Mouse (Mus musculus): ENCODE results near the gene Prm3. TPM values are rescaled to one million over a fixed set of nuclear protein-coding genes. Genes with fewer than 3 reads are reported as not detected.
"Not testable (repeated sequence)": the region's sequence is repeated elsewhere in the genome, so short reads cannot be mapped to it uniquely, and the experiment has no call there.

Prm3 gene
- polyA plus RNA-seq, 1 experiment from 2014 or later = not detected

DNA sequence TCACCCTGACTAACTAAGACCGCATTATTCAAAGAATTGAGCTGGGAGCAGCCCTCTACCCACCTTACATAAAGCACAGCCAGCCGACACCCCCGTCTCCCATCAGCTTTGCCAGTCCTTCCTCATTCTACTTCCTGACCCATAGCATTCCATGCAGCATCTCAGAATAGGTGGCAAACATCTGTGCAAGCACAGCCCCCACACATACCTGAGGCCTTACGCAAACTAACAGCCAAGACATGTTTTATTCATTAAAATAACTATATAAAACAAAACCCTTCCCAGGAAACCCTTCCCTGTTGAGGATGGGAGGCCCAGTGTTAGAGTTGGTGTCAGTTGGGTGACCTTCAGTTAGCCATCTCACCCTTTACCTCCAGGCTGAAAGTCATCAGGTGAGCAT lies 35.1 kb upstream of the Prm3 start:
- peaks cover 5% of the 10 kb centered on the region; the same call in 1 of the 2 replicates for H3K4me1 ChIP-seq

DNA sequence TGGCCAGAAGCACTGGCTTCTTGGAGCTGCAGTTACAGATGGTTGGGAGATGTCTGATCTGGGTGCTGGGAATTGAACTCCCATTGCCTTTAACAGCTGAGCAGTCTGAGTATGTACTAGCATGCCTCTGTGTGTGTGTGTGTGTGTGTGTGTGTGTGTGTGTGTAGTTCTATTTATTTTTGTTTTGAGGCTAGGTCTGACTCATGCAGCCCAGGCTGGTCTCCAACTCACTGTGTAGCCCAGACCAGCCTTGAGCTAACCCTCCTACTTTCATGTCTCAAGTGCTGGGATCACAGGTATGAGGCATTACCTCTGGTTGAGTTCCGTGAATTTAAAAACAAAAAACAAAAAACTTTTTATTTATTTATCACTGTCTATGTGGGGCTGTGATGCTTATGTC lies 33.8 kb upstream of the Prm3 start:
- Histone ChIP-seq H3K27ac (no peak overlapping the region), H3K36me3 (no peaks in the 10 kb centered on the region), H3K9ac (no peak overlapping the region), H3K4me2 (replicated peaks) (no peak overlapping the region), H3K4me1 (peaks cover 5% of the 10 kb centered on the region; the same call in 1 of the 2 replicates), H3K9me3 (no peaks in the 10 kb centered on the region), H3K4me3 (no peak overlapping the region), H3K27me3 (no peaks in the 10 kb centered on the region)
- 83% methylated on average over 1 of the region's 1 CpGs for WGBS
- ATAC-seq (ENCODE audit: insufficient number of reproducible peaks, insufficient read depth, low FRiP score, low TSS enrichment) = no peak

More for the DNA sequence above, 35.1 kb upstream of the Prm3 start:
- WGBS = 75% methylated on average over 4 of the region's 4 CpGs
- H3K4me2 ChIP-seq (replicated peaks) = no peak overlapping the region
- ATAC-seq (ENCODE audit: insufficient number of reproducible peaks, insufficient read depth, low FRiP score, low TSS enrichment) = no peak
- no peak overlapping the region for H3K9ac ChIP-seq
- H3K36me3 ChIP-seq = no peaks in the 10 kb centered on the region
- no peaks in the 10 kb centered on the region for H3K27me3 ChIP-seq
- H3K27ac ChIP-seq = 0 out of 2 replicates have a peak overlapping the region, but pooled peaks have one; percentile 3
- no peaks in the 10 kb centered on the region for H3K9me3 ChIP-seq
- no peak overlapping the region for H3K4me3 ChIP-seq

DNA sequence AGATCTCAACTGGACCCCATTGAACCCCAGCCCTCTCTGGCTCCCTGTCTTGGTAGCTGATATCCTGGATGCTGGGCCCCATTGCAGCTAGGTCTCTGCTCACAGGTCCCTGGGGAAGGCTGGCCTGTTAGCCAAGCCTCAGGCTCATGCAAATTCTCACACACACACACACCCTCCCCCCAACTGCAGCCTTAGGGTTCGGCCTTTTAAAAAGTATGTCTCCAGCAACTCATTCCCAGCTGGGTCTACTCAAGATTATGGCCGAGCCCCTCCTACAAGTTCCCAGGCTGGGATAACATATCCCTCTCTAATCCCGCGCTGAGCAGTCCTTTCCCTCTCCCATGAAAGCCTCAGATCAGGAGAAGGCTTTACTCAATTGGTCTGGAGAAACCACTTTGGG lies 30.7 kb upstream of the Prm3 start:
- Histone ChIP-seq H3K27me3 (no peaks in the 10 kb centered on the region), H3K4me1 (peaks cover 5% of the 10 kb centered on the region; the same call in 1 of the 2 replicates), H3K9me3 (no peaks in the 10 kb centered on the region), H3K36me3 (no peaks in the 10 kb centered on the region), H3K27ac (no peak overlapping the region), H3K4me2 (replicated peaks) (no peak overlapping the region), H3K4me3 (no peak overlapping the region), H3K9ac (no peak overlapping the region)
- ATAC-seq (ENCODE audit: insufficient number of reproducible peaks, insufficient read depth, low FRiP score, low TSS enrichment) = no peak
- 59% methylated on average over 4 of the region's 4 CpGs for WGBS

DNA sequence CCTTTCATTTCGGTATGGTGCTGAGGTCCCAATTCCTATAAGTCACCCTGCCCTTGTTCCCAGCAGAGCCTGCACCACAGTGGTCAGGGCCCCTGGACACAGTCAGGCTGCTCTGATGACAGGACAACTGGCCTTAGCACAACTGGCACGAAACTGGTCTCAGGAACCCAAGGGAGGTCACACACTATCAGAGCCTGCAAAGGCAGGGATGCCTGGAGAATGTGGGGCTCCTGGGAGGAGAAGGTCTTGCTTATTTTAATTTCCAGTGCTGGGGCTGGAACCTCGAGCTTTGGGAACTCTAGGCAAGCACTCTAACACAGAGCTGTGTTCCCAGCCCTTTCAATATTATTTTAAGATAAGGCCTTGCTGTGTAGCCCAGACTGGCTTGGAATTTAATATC lies 29.3 kb upstream of the Prm3 start:
- Histone ChIP-seq H3K4me3 (no peak overlapping the region), H3K27ac (no peak overlapping the region), H3K9ac (no peak overlapping the region), H3K4me2 (replicated peaks) (no peak overlapping the region), H3K9me3 (no peaks in the 10 kb centered on the region), H3K36me3 (no peaks in the 10 kb centered on the region), H3K4me1 (no peaks in the 10 kb centered on the region), H3K27me3 (no peaks in the 10 kb centered on the region)
- WGBS = 67% methylated on average over 3 of the region's 3 CpGs
- ATAC-seq (ENCODE audit: insufficient number of reproducible peaks, insufficient read depth, low FRiP score, low TSS enrichment) = no peak

DNA sequence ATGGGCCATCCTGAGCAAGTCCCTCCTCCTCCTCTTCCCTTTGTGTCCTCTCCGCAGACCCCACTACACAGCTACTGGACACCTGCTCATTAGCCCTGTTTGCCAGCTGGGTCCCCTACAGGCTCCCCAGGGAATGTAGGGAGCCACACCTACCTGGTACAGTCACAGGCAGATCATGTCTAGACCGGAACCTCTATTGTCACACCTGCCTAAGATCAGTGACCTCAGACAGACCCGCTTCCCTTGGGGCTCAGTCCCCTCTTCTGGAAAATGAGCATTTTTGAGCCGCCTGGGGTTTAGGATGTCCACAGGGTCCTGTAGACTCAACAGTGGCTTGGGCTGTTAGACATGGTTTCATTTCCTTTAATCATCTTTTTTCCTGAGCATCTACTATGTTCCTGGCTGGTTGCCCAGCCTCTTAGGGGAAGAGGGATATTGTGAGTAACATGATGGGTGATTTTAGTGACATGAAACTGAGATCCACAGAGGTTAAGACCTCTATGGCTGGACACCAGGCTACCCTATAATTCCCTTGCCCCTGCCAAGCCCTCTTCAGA lies 27.9 kb upstream of the Prm3 start:
- 78% methylated on average over 4 of the region's 4 CpGs for whole genome bisulfite sequencing
- H3K4me3 ChIP-seq = no peak overlapping the region
- no peaks in the 10 kb centered on the region for H3K27me3 ChIP-seq
- H3K36me3 ChIP-seq = no peaks in the 10 kb centered on the region
- no peak overlapping the region for H3K4me2 ChIP-seq (replicated peaks)
- H3K9ac ChIP-seq = no peak overlapping the region
- no peaks in the 10 kb centered on the region for H3K9me3 ChIP-seq
- no peaks in the 10 kb centered on the region for H3K4me1 ChIP-seq
- H3K27ac ChIP-seq = no peak overlapping the region
- ATAC-seq (ENCODE audit: insufficient number of reproducible peaks, insufficient read depth, low FRiP score, low TSS enrichment) = no peak

DNA sequence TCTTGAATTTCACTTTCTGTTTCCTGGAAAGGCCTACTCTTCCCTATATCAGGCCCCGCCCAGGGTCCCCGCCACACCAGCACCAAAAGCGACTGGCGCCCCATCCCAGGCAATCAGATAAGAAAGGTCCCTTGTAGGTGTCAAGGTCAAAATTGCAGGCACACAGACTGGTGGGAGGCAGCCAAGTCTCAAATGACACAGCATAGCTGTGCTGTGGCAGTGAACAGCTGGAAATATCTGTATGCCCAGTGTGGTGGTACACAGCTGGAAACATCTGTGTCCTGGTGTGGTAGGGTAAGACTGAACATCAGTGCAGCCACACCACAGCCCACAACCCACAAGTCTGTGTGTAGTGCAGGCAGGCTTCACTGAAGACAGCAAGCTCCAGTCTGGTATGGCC lies 24.1 kb upstream of the Prm3 start:
- Histone ChIP-seq H3K4me1 (no peaks in the 10 kb centered on the region), H3K27ac (no peak overlapping the region), H3K4me2 (replicated peaks) (no peak overlapping the region), H3K4me3 (no peak overlapping the region), H3K36me3 (no peaks in the 10 kb centered on the region), H3K9me3 (no peaks in the 10 kb centered on the region), H3K27me3 (no peaks in the 10 kb centered on the region), H3K9ac (no peak overlapping the region)
- 83% methylated on average over 4 of the region's 4 CpGs for WGBS
- ATAC-seq (ENCODE audit: insufficient number of reproducible peaks, insufficient read depth, low FRiP score, low TSS enrichment) = no peak

- Histone ChIP-seq H3K9me3 (no peaks in the 10 kb centered on the region), H3K4me3 (no peak overlapping the region), H3K27ac (no peak overlapping the region), H3K4me2 (replicated peaks) (no peak overlapping the region), H3K36me3 (no peaks in the 10 kb centered on the region), H3K4me1 (no peaks in the 10 kb centered on the region), H3K9ac (no peak overlapping the region), H3K27me3 (no peaks in the 10 kb centered on the region)
- 74% methylated on average over 4 of the region's 4 CpGs for whole genome bisulfite sequencing
- ATAC-seq (ENCODE audit: insufficient number of reproducible peaks, insufficient read depth, low FRiP score, low TSS enrichment) = no peak
Measured at GRCm38 (mm10) chr16:10813726-10814125, 23.0 kb upstream of the Prm3 start.

- no peak for ATAC-seq (ENCODE audit: insufficient number of reproducible peaks, insufficient read depth, low FRiP score, low TSS enrichment)
- no peaks in the 10 kb centered on the region for H3K36me3 ChIP-seq
- no peak within 1 kb of the TSS for H3K27ac ChIP-seq
- no peaks in the 10 kb centered on the region for H3K27me3 ChIP-seq
- no peak within 1 kb of the TSS for H3K4me2 ChIP-seq (replicated peaks)
- H3K4me1 ChIP-seq = no peaks in the 10 kb centered on the region
- H3K9ac ChIP-seq = no peak within 1 kb of the TSS
- 81% methylated on average over 2 of the region's 2 CpGs for WGBS
- H3K4me3 ChIP-seq = no peak within 1 kb of the TSS
- H3K9me3 ChIP-seq = no peaks in the 10 kb centered on the region
Measured at GRCm38 (mm10) chr16:10812865-10813371, 22.2 kb upstream of the Prm3 start, which contains the start of gene Gm11172. Gene Gm11172, plus strand, starts transcription at chr16:10812915.

DNA sequence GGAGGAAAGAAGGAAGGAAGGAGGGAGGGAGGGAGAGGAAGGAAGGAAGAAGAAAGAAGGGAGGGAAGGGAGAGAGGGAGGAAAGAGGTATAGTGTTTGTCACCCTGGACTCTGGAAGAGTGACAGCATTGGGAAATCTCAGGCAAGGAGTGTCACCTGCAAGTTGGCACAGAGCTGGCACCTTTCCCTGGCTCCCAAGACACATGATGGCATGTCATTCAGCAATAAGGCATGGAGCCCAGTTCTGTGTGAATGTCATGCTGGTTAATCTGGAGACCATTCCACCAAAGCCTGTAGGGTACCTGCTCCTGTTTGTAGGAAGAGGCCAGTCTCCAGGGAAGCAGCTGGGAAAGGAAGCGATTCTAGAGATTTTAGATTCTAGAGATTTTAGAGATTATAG lies 19.7 kb upstream of the Prm3 start:
- Histone ChIP-seq H3K27ac (no peak overlapping the region), H3K4me1 (0 out of 2 replicates have a peak, but pooled peaks cover 3% of the 10 kb centered on the region), H3K9ac (no peak overlapping the region), H3K36me3 (no peaks in the 10 kb centered on the region), H3K4me3 (no peak overlapping the region), H3K27me3 (no peaks in the 10 kb centered on the region), H3K9me3 (no peaks in the 10 kb centered on the region), H3K4me2 (replicated peaks) (no peak overlapping the region)
- no peak for ATAC-seq (ENCODE audit: insufficient number of reproducible peaks, insufficient read depth, low FRiP score, low TSS enrichment)
- 94% methylated on average over 1 of the region's 1 CpGs for WGBS

DNA sequence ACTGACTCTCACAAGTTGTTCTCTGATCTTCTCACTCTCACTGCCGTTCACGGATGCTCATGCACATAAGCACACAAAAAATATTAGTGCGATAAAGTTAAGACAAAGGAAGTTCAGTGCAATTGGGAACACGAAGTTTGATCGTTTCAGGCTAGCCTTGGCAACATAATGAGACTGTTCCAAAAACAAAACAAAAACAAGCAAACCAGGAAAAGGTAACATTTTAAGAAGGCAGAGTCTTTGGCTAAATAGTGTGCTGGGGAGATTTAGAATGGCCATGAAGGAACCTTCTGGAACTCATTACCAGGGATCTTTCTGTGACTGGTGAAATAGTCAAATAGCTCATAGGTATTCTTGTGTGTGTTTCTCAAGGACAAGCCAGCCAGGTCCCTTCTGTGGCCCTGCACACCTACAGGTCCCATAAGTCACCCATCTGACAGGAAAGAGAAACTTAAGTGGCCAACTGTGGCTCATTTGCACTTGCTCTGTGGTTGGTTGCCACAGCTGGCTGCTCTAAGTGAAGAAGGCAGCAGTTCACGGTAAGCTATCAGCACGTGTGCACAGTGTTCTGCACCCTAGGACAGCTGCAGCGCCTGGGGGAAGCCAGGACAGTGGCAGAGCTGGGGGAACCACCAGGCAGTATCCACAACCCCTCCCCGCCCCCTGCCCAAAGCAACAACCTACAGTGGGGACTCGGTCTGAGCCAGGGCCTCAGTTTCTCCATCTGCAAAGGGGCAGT lies 15.2 kb upstream of the Prm3 start, which contains the start of gene Prm1:
Gene Prm1 (minus strand): TSS at position 51 of the 739 bp plus-strand sequence.
- Histone ChIP-seq H3K36me3 (no peaks in the 10 kb centered on the region), H3K9me3 (no peaks in the 10 kb centered on the region), H3K4me2 (replicated peaks) (no peak within 1 kb of the TSS), H3K9ac (no peak within 1 kb of the TSS), H3K4me3 (no peak within 1 kb of the TSS), H3K27me3 (no peaks in the 10 kb centered on the region), H3K4me1 (0 out of 2 replicates have a peak, but pooled peaks cover 3% of the 10 kb centered on the region), H3K27ac (no peak within 1 kb of the TSS; the same call in 1 of the 2 replicates)
- 76% methylated on average over 10 of the region's 10 CpGs for WGBS
- no peak for ATAC-seq (ENCODE audit: insufficient number of reproducible peaks, insufficient read depth, low FRiP score, low TSS enrichment)

DNA sequence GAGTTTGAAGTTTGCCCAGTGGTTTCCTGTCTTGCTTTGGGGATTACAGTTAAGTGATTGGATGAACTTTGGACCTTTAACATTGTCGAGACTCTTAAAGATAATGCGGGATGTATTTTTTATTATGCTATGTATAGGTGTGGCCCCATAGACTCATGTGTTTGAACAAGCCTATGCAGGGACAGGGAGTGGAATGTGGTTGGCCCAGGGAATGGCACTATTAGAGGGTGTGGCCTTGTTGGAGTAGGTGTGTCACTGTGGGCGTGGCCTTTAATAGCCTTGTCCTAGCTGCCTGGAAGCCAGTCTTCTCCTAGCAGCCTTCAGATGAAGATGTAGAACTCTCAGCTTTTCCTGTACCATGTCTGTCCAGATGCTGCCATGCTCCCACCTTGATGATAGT lies 11.7 kb upstream of the Prm3 start:
- 89% methylated on average over 3 of the region's 3 CpGs for WGBS
- H3K36me3 ChIP-seq; H3K4me2 ChIP-seq (replicated peaks); H3K27ac ChIP-seq; H3K9me3 ChIP-seq; ATAC-seq (ENCODE audit: insufficient number of reproducible peaks, insufficient read depth, low FRiP score, low TSS enrichment); H3K4me3 ChIP-seq; H3K9ac ChIP-seq; H3K27me3 ChIP-seq; H3K4me1 ChIP-seq: not testable (repeated sequence)

GRCm38 (mm10) chr16:10796034-10796433 lies 5.3 kb upstream of the Prm3 start, which contains the start of gene Prm2:
Gene Prm2, minus strand, starts transcription at chr16:10796134.
- Histone ChIP-seq H3K9me3 (no peaks in the 10 kb centered on the region), H3K9ac (no peak within 1 kb of the TSS), H3K4me1 (no peaks in the 10 kb centered on the region), H3K4me2 (replicated peaks) (no peak within 1 kb of the TSS), H3K27me3 (peaks cover 26% of the 10 kb centered on the region), H3K27ac (no peak within 1 kb of the TSS), H3K4me3 (no peak within 1 kb of the TSS), H3K36me3 (no peaks in the 10 kb centered on the region)
- no peak for ATAC-seq (ENCODE audit: insufficient number of reproducible peaks, insufficient read depth, low FRiP score, low TSS enrichment)
- 75% methylated on average over 6 of the region's 6 CpGs for WGBS

Measured in embryonic facial prominence, embryonic 12.5 days (tissue).